8 mouse cellular contexts compared by ENCODE assay signal in genomic region chr4:62761672-62762071, GRCm38 (mm10).
DNase-seq lines count a peak whose midpoint lies in the region; ATAC-seq and TF ChIP-seq lines count a peak whose summit lies in the region.

No protein-coding gene starts in this region.

- H3K27ac ChIP-seq in bone marrow, adult 2 months (ENCODE audit: control insufficient read depth, insufficient read depth, low read depth, low read length, poor library complexity) = no peak overlapping the region
- H3K27ac ChIP-seq in heart, embryonic 16.5 days (ENCODE audit: low read length) = no peak overlapping the region
- no peak overlapping the region for H3K27ac ChIP-seq in thymus, adult 2 months (ENCODE audit: control insufficient read depth, insufficient read depth, low read length)

- no peak for TF ChIP-seq POLR2A in bone marrow, adult 2 months (IDR thresholded peaks at IDR 0.05; ENCODE audit: borderline replicate concordance, control insufficient read depth, low read depth, low read length)
- no peak for TF ChIP-seq POLR2A in lung, adult 2 months (IDR thresholded peaks at IDR 0.05; ENCODE audit: borderline replicate concordance, extremely low read depth, low read depth, low read length)
- TF ChIP-seq POLR2A in thymus, adult 2 months (IDR thresholded peaks at IDR 0.05; ENCODE audit: control insufficient read depth, extremely low read depth, insufficient read depth, low read length, poor library complexity) = no peak

- no peak overlapping the region for H3K4me3 ChIP-seq in bone marrow, adult 2 months (replicated peaks; ENCODE audit: control insufficient read depth, low read depth, low read length)
- no peak overlapping the region for H3K4me3 ChIP-seq in heart, embryonic 16.5 days (ENCODE audit: low read length)
- H3K4me3 ChIP-seq in lung, adult 2 months (replicated peaks; ENCODE audit: extremely low read depth, low read depth, low read length) = no peak overlapping the region
- H3K4me3 ChIP-seq in thymus, adult 2 months (ENCODE audit: control insufficient read depth, insufficient read depth, low read length) = no peak overlapping the region

- no peaks in the 10 kb centered on the region; the same call in 1 of the 2 replicates for H3K4me1 ChIP-seq in bone marrow, adult 2 months (ENCODE audit: control insufficient read depth, insufficient read depth, low read length)
- H3K4me1 ChIP-seq in heart, embryonic 16.5 days (ENCODE audit: control insufficient read depth, insufficient read depth, low read length) = peaks cover 23% of the 10 kb centered on the region
- H3K4me1 ChIP-seq in lung, adult 2 months (ENCODE audit: control insufficient read depth, insufficient read depth, low read length) = peaks cover 7% of the 10 kb centered on the region; the same call in 1 of the 2 replicates
- peaks cover 21% of the 10 kb centered on the region for H3K4me1 ChIP-seq in thymus, adult 2 months (replicated peaks; ENCODE audit: control insufficient read depth, insufficient read depth, low read length)

- ATAC-seq in CD4-positive, CD25-positive, alpha-beta regulatory T cell, adult 4 months = peak; percentile 23
- ATAC-seq in erythroblast, adult 5-6 weeks (replicated peaks; ENCODE audit: low FRiP score, poor library complexity, severe bottlenecking) = peak; percentile 66; the same call in 1 of the 2 replicates
- peak; percentile 18; the same call in 1 of the 2 replicates for ATAC-seq in heart, embryonic 16.5 days (replicated peaks; ENCODE audit: extremely low read depth, insufficient read depth, low FRiP score)

- no peak overlapping the region for H3K9ac ChIP-seq in heart, embryonic 16.5 days (ENCODE audit: low read length)

- DNase-seq in kidney, postnatal 14 days = peak; percentile 88
- DNase-seq in lung, adult 2 months = peak; percentile 77
- DNase-seq in ovary, adult 18-20 months (ENCODE audit: low spot score) = peak; percentile 60
- peak; percentile 80 for DNase-seq in thymus, adult 2 months

- 2% methylated on average over 1 of the region's 1 CpGs for WGBS in bone marrow, adult 2 months
- 0% methylated on average over 1 of the region's 1 CpGs for WGBS in heart, embryonic 16.5 days
- WGBS in lung, adult 2 months = 6% methylated on average over 1 of the region's 1 CpGs
- 2% methylated on average over 1 of the region's 1 CpGs for WGBS in thymus, adult 2 months

- TF ChIP-seq CTCF in bone marrow, adult 2 months (IDR thresholded peaks at IDR 0.05; ENCODE audit: control insufficient read depth, insufficient read depth, low read length) = peak; percentile 64
- TF ChIP-seq CTCF in lung, adult 2 months (IDR thresholded peaks at IDR 0.05; ENCODE audit: insufficient read depth, low read length) = peak; percentile 80
- TF ChIP-seq CTCF in thymus, adult 2 months (IDR thresholded peaks at IDR 0.05; ENCODE audit: borderline replicate concordance, control insufficient read depth, extremely low read depth, insufficient read depth, low read length, poor library complexity) = peak; percentile 56; the same call in 1 of the 2 replicates

- H3K36me3 ChIP-seq in heart, embryonic 16.5 days (ENCODE audit: control insufficient read depth, insufficient read depth) = no peaks in the 10 kb centered on the region
- H3K36me3 ChIP-seq in thymus, adult 2 months (ENCODE audit: control insufficient read depth, insufficient read depth, low read length) = no peaks in the 10 kb centered on the region

- no peaks in the 10 kb centered on the region for H3K9me3 ChIP-seq in heart, embryonic 16.5 days (replicated peaks; ENCODE audit: control insufficient read depth, low read length)

- 0 out of 2 replicates have a peak, but pooled peaks cover 6% of the 10 kb centered on the region for H3K27me3 ChIP-seq in heart, embryonic 16.5 days (ENCODE audit: control insufficient read depth, insufficient read depth, low read length)
- H3K27me3 ChIP-seq in thymus, adult 2 months (ENCODE audit: control insufficient read depth, insufficient read depth, low read length) = no peaks in the 10 kb centered on the region

- no peak overlapping the region for H3K4me2 ChIP-seq in heart, embryonic 16.5 days (ENCODE audit: low read depth, low read length)
